Mouse (Mus musculus): ENCODE results near the gene Map3k3. TPM values are rescaled to one million over a fixed set of nuclear protein-coding genes. Genes with fewer than 3 reads are reported as not detected.
"Not testable (repeated sequence)": the region's sequence is repeated elsewhere in the genome, so short reads cannot be mapped to it uniquely, and the experiment has no call there.

Map3k3 gene
- polyA plus RNA-seq, 1 experiment = 61.6 TPM

DNA sequence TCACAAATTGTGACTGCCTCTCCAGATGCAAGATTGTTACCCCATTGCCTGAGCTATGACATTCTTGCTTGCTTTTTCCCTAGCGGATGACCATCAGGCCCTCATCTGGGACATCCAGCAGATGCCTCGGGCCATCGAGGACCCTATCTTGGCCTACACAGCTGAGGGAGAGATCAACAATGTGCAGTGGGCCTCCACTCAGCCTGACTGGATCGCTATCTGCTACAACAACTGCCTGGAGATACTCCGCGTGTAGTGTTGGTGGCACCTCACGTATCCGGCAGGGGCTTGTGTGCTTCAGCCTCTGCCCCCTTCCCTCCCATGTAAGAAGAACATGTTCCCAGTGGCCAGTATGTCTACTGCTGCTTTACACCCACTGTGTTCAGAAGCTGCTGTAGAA is 29.8 kb upstream of the Map3k3 start:
- DNase-seq = no peak
- H3K4me1 ChIP-seq (ENCODE audit: control insufficient read depth, insufficient read depth, low read length) = no peaks in the 10 kb centered on the region
- 95% methylated on average over 8 of the region's 8 CpGs for WGBS
- TF ChIP-seq CTCF (IDR thresholded peaks at IDR 0.05; ENCODE audit: insufficient read depth, low read length) (no peak), POLR2A (IDR thresholded peaks at IDR 0.05; ENCODE audit: borderline replicate concordance, extremely low read depth, low read depth, low read length) (no peak)
- H3K4me3 ChIP-seq (replicated peaks; ENCODE audit: extremely low read depth, low read depth, low read length) = no peak overlapping the region

DNA sequence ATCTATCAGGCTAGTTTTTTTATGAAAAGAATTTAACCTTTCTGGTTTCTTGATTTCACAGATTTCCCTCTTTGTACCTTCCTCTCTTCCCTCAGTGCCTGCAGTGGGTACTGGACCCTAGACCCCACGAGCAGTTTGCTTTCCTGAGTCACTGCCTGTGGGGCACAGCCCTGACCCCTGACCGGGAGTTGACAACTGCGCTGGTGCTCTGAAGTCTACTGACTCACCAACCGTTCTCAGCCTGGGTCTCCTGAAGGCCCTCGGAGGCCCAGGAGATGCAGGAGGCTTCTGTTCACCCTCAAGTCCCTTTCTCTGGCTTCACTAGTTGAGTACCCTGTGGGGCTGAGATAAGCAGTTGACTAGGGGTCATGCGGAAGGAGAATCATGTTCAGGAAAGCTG is 29.1 kb upstream of the Map3k3 start:
- WGBS = 85% methylated on average over 6 of the region's 6 CpGs
- TF ChIP-seq CTCF (IDR thresholded peaks at IDR 0.05; ENCODE audit: insufficient read depth, low read length) = no peak
- Histone ChIP-seq H3K4me1 (ENCODE audit: control insufficient read depth, insufficient read depth, low read length) (no peaks in the 10 kb centered on the region), H3K4me3 (replicated peaks; ENCODE audit: extremely low read depth, low read depth, low read length) (no peak overlapping the region)
- DNase-seq = no peak

DNA sequence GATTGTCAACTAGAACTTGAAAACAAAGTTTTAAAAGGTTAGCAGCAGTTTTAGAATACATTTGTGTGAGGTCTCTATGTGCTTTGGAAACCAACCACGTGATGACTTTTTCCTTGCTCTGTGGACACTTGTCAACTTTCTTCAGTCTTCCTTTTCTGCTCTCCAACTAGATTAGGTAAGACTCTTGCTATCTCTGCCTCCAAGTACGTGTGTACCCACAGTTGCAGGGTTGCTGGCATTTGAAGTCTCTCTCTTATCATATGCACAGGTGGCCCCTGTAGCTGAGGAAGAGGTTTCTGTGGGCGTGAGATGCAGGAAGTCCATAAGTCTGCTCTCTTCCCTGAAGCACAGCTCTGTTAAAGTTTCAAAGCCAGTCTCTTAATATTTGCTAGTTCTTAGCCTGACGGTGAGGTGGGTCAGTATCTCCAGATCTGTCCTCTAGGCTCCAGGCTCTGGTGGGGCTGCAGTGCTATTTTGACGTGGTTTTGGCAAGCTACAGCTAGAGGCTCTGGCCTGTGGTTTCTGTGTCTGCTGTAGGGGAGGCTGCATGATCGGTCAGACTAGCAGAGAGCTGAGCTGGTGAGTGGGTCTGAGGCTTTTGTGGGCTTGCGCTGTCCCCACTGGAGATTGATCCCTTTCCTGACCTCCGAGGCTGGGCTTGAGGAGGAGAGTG is 27.5 kb upstream of the Map3k3 start:
- Histone ChIP-seq H3K4me1 (ENCODE audit: control insufficient read depth, insufficient read depth, low read length) (no peaks in the 10 kb centered on the region), H3K4me3 (replicated peaks; ENCODE audit: extremely low read depth, low read depth, low read length) (no peak overlapping the region)
- WGBS = 79% methylated on average over 8 of the region's 8 CpGs
- DNase-seq = no peak
- TF ChIP-seq CTCF (IDR thresholded peaks at IDR 0.05; ENCODE audit: insufficient read depth, low read length) (no peak), POLR2A (IDR thresholded peaks at IDR 0.05; ENCODE audit: borderline replicate concordance, extremely low read depth, low read depth, low read length) (no peak)

DNA sequence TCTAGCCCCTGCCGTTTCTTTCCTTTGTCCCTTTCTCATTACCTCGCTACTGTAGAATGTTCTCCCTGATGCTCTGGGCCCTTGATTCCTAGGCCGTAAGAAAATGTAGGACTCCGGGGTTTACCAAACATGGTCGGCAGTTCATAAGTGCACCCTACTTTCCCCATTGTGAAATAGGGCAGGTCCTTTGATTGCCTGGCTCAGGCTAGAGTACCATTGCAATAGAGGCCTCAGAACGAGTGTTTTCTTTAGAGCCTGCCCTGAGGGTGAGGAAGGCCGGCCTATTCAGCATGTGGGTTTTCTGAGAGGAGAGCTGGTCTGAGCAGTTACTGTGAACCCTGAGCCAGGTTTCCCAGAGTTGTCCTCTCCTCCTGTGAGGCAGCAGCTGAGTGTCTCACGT is 26.4 kb upstream of the Map3k3 start:
- DNase-seq = no peak

DNA sequence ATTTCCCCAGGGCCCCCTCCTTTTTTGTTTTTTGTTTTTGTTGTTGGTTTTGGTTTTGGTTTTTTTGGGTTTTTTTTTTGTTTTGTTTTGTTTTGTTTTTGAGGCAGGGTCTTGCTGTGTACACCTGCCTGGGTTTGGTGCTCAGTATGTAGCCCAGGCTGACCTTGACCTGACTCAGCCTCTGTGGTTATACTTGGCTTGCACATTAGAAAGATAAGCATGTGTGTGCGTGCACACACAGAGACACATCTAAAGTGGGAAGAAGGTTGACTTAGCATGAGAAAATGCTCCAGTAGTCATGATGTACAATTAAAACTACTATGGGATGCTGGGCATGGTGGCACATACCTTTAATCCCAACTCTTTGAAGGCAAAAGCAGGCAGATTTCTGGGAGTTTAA is 23.9 kb upstream of the Map3k3 start:
- Histone ChIP-seq H3K4me3 (replicated peaks; ENCODE audit: extremely low read depth, low read depth, low read length) (no peak overlapping the region), H3K4me1 (ENCODE audit: control insufficient read depth, insufficient read depth, low read length) (no peaks in the 10 kb centered on the region)
- TF ChIP-seq POLR2A (IDR thresholded peaks at IDR 0.05; ENCODE audit: borderline replicate concordance, extremely low read depth, low read depth, low read length) = no peak
- TF ChIP-seq CTCF (IDR thresholded peaks at IDR 0.05; ENCODE audit: insufficient read depth, low read length) = no peak
- 76% methylated on average over 1 of the region's 1 CpGs for WGBS
- DNase-seq = no peak

More for the DNA sequence above, 26.4 kb upstream of the Map3k3 start:
- TF ChIP-seq POLR2A (IDR thresholded peaks at IDR 0.05; ENCODE audit: borderline replicate concordance, extremely low read depth, low read depth, low read length) = no peak
- no peak for TF ChIP-seq CTCF (IDR thresholded peaks at IDR 0.05; ENCODE audit: insufficient read depth, low read length)
- 64% methylated on average over 8 of the region's 8 CpGs for WGBS
- H3K4me1 ChIP-seq (ENCODE audit: control insufficient read depth, insufficient read depth, low read length) = no peaks in the 10 kb centered on the region
- no peak overlapping the region for H3K4me3 ChIP-seq (replicated peaks; ENCODE audit: extremely low read depth, low read depth, low read length)

DNA sequence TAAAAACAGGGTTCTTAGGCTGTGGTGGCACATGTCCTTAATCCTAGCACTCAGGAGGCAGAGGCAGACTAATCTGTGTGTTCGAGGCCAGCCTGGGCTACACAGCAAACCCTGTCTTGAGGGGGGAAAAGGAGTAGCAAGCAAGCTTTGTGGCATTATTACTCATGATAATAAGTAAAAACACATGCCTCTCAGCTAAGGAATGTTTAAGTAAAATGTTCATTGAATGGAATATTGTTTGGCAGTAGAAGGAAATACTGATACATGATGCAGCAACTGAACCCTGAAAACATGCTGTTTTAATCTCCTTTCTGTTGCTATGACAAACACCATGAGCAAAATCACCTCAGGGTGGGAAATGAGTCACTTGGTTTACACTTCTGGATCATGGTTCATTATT is 23.1 kb upstream of the Map3k3 start:
- Histone ChIP-seq H3K4me3 (replicated peaks; ENCODE audit: extremely low read depth, low read depth, low read length) (no peak overlapping the region), H3K4me1 (ENCODE audit: control insufficient read depth, insufficient read depth, low read length) (no peaks in the 10 kb centered on the region)
- DNase-seq = no peak
- WGBS = 85% methylated on average over 1 of the region's 1 CpGs
- TF ChIP-seq POLR2A (IDR thresholded peaks at IDR 0.05; ENCODE audit: borderline replicate concordance, extremely low read depth, low read depth, low read length) (no peak), CTCF (IDR thresholded peaks at IDR 0.05; ENCODE audit: insufficient read depth, low read length) (no peak)

DNA sequence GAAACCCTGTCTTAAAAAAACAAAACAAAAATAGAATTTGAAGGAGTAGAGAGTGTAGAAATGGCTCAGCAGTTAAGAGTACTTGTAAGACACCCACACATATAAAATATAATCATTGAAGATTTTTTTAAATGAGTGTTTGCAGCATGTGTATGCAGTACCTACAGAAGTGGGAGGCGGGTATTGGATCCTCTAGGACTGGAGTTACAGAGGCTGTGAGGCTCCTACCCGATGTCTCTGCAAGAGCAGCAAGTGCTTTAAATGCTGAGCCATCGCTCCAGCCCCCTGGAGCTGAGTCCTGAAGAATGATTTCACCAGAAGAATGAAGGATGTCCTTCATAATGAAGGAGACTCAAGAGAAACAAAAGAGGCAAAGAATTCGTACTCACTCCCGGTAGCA is 20.7 kb upstream of the Map3k3 start:
- H3K4me3 ChIP-seq (replicated peaks; ENCODE audit: extremely low read depth, low read depth, low read length) = no peak overlapping the region
- no peak for TF ChIP-seq POLR2A (IDR thresholded peaks at IDR 0.05; ENCODE audit: borderline replicate concordance, extremely low read depth, low read depth, low read length)
- no peak for TF ChIP-seq CTCF (IDR thresholded peaks at IDR 0.05; ENCODE audit: insufficient read depth, low read length)
- H3K4me1 ChIP-seq (ENCODE audit: control insufficient read depth, insufficient read depth, low read length) = no peaks in the 10 kb centered on the region; the same call in 1 of the 2 replicates
- DNase-seq = no peak
- WGBS = 81% methylated on average over 5 of the region's 5 CpGs

DNA sequence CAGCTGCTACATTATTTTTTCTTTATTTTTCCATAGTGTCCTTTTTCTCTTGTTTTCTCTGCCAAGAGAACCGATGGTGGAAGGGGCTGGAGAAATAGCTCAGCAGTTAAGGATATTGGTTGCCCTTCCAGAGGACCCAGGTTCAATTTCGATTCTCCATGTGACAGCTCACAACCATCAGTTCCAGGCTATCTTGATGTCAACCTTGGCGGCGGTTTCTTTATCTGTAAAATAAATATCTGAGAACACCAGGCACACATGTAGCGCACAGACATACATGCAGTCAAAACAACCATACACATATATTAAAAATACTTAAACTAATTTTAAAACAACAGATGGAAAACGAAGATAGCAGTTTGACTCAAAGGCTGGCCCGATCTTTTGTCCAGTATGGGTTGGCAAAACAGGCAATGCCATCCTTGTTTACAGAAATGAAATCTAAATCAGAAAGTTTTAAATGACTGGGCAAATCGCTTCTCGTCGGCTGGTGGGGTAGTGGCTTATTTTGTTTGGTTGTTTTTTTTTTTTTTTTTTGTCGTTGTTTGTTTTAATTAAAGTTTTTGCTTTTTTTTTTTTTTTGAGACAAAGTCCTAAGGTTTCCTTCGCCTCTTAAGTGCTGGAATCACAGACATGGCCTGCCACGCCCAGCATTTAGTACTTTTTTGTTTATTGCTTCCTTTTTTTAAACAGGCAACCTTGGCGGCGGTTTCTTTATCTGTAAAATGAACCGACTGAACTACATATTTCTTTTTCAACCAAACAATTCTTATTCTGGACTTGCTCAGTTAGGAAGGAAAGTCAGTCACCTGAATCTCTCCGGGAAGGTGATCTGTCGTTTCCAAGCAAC is 19.1 kb upstream of the Map3k3 start:
- TF ChIP-seq CTCF (IDR thresholded peaks at IDR 0.05; ENCODE audit: insufficient read depth, low read length) (no peak), POLR2A (IDR thresholded peaks at IDR 0.05; ENCODE audit: borderline replicate concordance, extremely low read depth, low read depth, low read length) (no peak)
- DNase-seq = no peak
- 26% methylated on average over 18 of the region's 18 CpGs for WGBS
- Histone ChIP-seq H3K4me1 (ENCODE audit: control insufficient read depth, insufficient read depth, low read length) (no peaks in the 10 kb centered on the region; the same call in 1 of the 2 replicates), H3K4me3 (replicated peaks; ENCODE audit: extremely low read depth, low read depth, low read length) (peak overlapping the region; percentile 16)

DNA sequence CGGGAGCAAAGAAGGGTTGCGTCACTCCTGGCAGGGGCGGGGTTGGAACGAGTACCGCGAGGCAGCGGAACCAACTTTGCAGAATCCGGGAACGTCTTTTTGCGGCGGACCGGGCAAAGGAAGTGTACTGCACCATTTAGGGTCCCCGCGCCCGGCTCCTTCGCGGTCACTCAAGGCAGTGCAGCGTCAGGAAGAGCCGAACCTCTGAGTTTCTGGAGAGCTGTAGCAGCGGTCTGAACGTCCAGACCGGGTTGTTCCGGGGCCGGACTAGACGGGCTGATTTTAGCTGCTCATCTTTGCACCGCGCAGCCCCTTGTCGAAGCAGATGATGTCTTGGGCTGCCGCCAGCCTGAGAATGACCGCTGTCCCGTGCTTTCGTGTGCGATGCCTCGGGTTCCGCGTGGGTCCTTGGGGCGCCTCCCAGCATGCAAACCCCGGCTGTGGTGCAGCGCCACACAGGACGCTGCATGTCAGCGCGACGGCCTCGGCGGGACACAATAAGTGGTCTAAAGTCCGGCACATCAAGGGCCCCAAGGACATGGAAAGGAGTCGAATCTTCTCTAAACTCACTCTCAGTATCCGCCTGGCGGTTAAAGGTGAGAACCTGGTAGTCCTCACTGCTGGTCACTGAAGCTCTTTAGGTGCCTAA is 18.4 kb upstream of the Map3k3 start, which contains the start of gene Taco1:
Gene Taco1 (plus strand): TSS at position 139 of the 649 bp plus-strand sequence.
- WGBS = under 1% methylated on average over 49 of the region's 49 CpGs

DNA sequence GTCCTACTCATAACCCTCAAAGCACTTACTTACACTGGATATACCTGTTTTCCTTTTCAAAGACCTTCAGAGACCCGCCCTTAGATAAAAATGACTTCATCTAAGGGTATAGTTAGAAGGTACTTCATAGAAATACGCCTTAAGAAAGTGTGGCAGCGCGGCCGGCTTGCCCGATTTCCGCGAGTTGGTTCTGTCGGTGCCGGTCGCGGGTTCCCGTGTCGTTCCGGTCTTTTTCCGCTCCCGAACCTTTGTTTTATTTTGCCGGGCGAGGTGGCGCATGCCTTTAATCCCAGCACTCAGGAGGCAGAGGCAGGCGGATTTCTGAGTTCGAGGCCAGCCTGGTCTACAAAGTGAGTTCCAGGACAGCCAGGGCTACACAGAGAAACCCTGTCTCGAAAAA is 17.8 kb upstream of the Map3k3 start:
- peak overlapping the region; percentile 72 for H3K4me3 ChIP-seq (replicated peaks; ENCODE audit: extremely low read depth, low read depth, low read length)
- WGBS = 8% methylated on average over 23 of the region's 23 CpGs
- not testable (repeated sequence) for H3K4me1 ChIP-seq (ENCODE audit: control insufficient read depth, insufficient read depth, low read length); DNase-seq

More for the DNA sequence above, 18.4 kb upstream of the Map3k3 start, which contains the start of gene Taco1:
- Histone ChIP-seq H3K4me1 (ENCODE audit: control insufficient read depth, insufficient read depth, low read length) (no peaks in the 10 kb centered on the region; the same call in 1 of the 2 replicates), H3K4me3 (replicated peaks; ENCODE audit: extremely low read depth, low read depth, low read length) (peak within 1 kb of the TSS; percentile 72)
- TF ChIP-seq POLR2A (IDR thresholded peaks at IDR 0.05; ENCODE audit: borderline replicate concordance, extremely low read depth, low read depth, low read length) (peak; percentile 62; the same call in 1 of the 2 replicates), CTCF (IDR thresholded peaks at IDR 0.05; ENCODE audit: insufficient read depth, low read length) (peak; percentile 21; the same call in 1 of the 2 replicates)
- peak; percentile 95 for DNase-seq

Measured in lung, adult 2 months (tissue).